Mouse (Mus musculus): ENCODE data around the gene Dcun1d4.

DNA sequence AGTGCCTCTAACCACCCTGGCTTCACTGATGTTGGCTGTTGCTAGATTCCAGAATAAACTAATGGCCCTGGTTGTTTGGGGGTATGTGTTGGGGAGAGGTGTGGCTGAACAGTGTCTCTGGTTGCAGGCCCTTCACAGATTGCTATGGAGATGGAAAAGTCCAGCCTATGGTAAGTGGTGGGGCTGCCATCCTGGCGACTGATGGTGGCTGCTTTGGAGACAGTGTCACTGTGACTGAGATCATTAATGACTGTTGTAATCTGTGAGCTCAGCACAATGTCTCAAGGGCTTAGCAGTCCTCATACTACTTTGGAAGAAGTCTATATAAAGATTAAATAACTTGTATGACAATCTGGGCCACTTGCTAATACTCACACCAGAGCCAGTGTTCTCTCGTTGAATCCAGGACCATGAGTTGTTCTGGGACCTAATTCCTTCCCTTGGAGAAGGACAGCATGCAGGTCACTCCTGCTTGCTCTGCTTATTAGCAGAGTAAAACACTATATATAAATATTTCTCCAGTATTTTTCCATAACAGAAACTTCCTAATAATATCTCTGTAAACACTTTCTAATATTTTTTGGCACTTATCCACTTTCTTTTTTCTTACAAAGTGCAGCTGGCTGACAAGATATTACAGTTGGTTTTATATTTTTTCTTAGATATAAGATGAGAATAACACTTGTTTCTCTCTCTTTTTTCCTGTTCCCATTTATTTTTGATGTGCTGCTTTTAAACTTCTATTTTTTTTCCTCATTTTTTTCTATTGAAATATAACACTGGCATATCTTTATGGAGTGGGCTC lies 26.1 kb upstream of the Dcun1d4 start:
- TF ChIP-seq POLR2A (IDR thresholded peaks at IDR 0.05; ENCODE audit: insufficient read length, low read depth) (no peak), USF1 (IDR thresholded peaks at IDR 0.05; ENCODE audit: low read depth) (no peak), E2F4 (IDR thresholded peaks at IDR 0.05; ENCODE audit: insufficient read depth) (no peak), SRF (IDR thresholded peaks at IDR 0.05; ENCODE audit: control insufficient read depth, insufficient read length, low read depth) (no peak), MAX (IDR thresholded peaks at IDR 0.05; ENCODE audit: low read depth) (no peak)

Data from myocyte (in vitro differentiated cells).